Mouse (Mus musculus) cerebellum, adult 2 months (tissue): ENCODE data around the gene Srgap2. TPM values are rescaled to one million over a fixed set of nuclear protein-coding genes. Genes with fewer than 3 reads are reported as not detected.
"Not testable (repeated sequence)": the region's sequence is repeated elsewhere in the genome, so short reads cannot be mapped to it uniquely, and the experiment has no call there.

Source experiments
- DNase-seq, 2 experiments: peaks; one replicate each; pipeline ENCODE4 v3.0.0; 2021
- H3K27ac ChIP-seq: fragments of 200-500 bp; 2 replicates; pipeline ENCODE4 v1.5.1; 2012; ENCODE audit warnings: low read length, control low read depth, inconsistent platforms; ENCODE audit not compliant: insufficient read depth
- H3K27me3 ChIP-seq: fragments of 200-500 bp; 2 replicates; pipeline ENCODE4 v1.6.1; 2012; ENCODE audit warnings: inconsistent platforms, mild to moderate bottlenecking, low read length, moderate library complexity; ENCODE audit not compliant: control insufficient read depth, insufficient read depth
- H3K4me1 ChIP-seq: fragments of 200-500 bp; 2 replicates; pipeline ENCODE4 v1.6.1; 2011; ENCODE audit warnings: low read length; ENCODE audit not compliant: control insufficient read depth, insufficient read depth
- H3K4me3 ChIP-seq: fragments of 200-500 bp; replicated peaks from 2 replicates; pipeline ENCODE3; 2011; ENCODE audit warnings: mild to moderate bottlenecking, low read depth, low read length, control low read depth; ENCODE audit not compliant: insufficient read depth
- CTCF ChIP-seq: fragments of 200-500 bp; IDR thresholded peaks from 2 replicates; pipeline ENCODE4 v1.5.1; 2011; ENCODE audit warnings: low read depth, mild to moderate bottlenecking, control low read depth, low read length, moderate library complexity, borderline replicate concordance; ENCODE audit not compliant: insufficient read depth
- POLR2A ChIP-seq: fragments of 200-500 bp; IDR thresholded peaks from 2 replicates; pipeline ENCODE4 v1.6.1; 2011; ENCODE audit warnings: low read length, control low read depth, borderline replicate concordance; ENCODE audit not compliant: insufficient read depth
- WGBS: fragments of 180-500 bp; shearing (Covaris S2); methylation state at CpG from one replicate; pipeline ENCODE4 v1.1.7; 2018; 5-methylcytosine and 5-hydroxymethylcytosine counted together
- polyA plus RNA-seq: library from polyadenylated mRNA; depleted of rRNA; stranded (reverse); fragments of >200 nt; gene quantifications from 2 replicates; pipeline ENCODE4 v1.2.3, GENCODE M21; 2012

The Srgap2 gene
- polyA plus RNA-seq, 1 experiment, result 83.1 TPM

GRCm38 (mm10) chr1:131336017-131336416, 191.1 kb downstream of the Srgap2 start:
- TF ChIP-seq CTCF (no peak), POLR2A (no peak)
- Histone ChIP-seq H3K4me3 (no peak overlapping the region), H3K4me1 (peaks cover 10% of the 10 kb centered on the region; the same call in 1 of the 2 replicates), H3K27me3 (no peaks in the 10 kb centered on the region), H3K27ac (no peak overlapping the region; the same call in 1 of the 2 replicates)
- DNase-seq, result no peak
- 42% methylated on average over 5 of the region's 5 CpGs for WGBS

DNA sequence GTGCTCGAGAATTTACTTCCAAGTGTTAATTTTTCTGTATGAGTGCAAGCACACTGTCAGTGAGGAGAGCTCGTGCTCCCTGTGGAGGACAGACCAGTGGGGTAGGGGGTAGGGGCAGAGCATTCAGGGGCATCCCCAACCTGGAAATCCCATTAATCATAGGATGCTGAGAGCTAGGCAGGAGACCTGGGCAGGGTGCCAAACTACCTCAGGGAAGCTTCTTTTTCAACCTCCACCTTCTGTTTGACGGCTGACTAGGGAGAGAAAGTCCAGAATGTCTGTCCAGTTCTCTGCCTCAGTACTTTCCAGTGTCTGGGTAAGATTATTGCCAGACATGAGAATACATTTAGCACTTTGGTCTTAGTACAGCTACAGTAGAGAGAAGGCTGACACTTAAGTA, 191.5 kb downstream of the Srgap2 start:
- H3K27ac ChIP-seq, result no peak overlapping the region; the same call in 1 of the 2 replicates
- DNase-seq, result peak; percentile 84 to 90
- peaks cover 10% of the 10 kb centered on the region; the same call in 1 of the 2 replicates for H3K4me1 ChIP-seq
- TF ChIP-seq POLR2A (no peak), CTCF (no peak)
- H3K4me3 ChIP-seq, result no peak overlapping the region
- WGBS, result 9% methylated on average over 3 of the region's 3 CpGs
- H3K27me3 ChIP-seq, result no peaks in the 10 kb centered on the region

DNA sequence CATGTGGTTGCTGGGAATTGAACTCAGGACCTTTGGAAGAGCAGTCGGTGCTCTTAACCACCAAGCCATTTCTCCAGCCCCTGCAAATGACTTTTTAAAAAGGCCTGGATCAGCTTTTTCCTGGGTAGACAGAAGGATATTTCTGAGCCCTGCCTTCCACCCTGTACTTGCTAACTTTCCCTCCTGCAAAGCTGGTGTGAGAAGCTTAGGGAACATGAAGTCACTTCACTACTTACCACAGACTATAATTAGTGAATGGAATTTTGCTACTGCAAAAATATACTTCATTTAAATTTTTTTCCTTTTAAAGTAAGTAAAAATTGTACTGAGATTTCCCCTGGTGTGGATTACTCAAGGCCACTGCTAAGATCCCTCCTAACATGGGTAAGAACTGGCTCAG, 196.0 kb downstream of the Srgap2 start:
- TF ChIP-seq POLR2A (no peak), CTCF (no peak)
- DNase-seq, result no peak
- 85% methylated on average over 1 of the region's 1 CpGs for WGBS

DNA sequence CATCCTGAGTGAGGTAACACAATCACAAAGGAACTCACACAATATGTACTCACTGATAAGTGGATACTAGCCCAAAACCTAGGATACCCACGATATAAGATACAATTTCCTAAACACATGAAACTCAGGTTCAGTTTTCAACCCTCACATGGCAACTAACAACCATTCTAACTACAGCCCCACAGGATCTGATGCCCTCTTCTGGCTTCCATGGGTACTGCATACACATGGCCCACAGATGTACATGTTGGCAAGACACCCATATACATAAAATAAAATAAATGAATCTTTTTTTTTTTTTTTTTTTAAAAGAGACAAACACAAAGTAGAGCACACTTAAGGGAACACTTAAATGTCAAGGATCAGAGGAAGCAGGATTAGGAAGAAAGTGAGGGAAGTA, 198.1 kb downstream of the Srgap2 start:
- TF ChIP-seq CTCF, result 0 out of 2 replicates have a peak, but pooled peaks have one; percentile 7
- not testable (repeated sequence) for H3K4me3 ChIP-seq, DNase-seq, H3K27ac ChIP-seq, H3K27me3 ChIP-seq
- whole genome bisulfite sequencing, result 97% methylated on average over 1 of the region's 1 CpGs
- peaks cover 16% of the 10 kb centered on the region; the same call in 1 of the 2 replicates for H3K4me1 ChIP-seq

More for the DNA sequence above, 196.0 kb downstream of the Srgap2 start:
- no peaks in the 10 kb centered on the region for H3K27me3 ChIP-seq
- peaks cover 24% of the 10 kb centered on the region; the same call in 1 of the 2 replicates for H3K4me1 ChIP-seq
- H3K27ac ChIP-seq, result no peak overlapping the region
- no peak overlapping the region for H3K4me3 ChIP-seq

GRCm38 (mm10) chr1:131327167-131327566, 200.0 kb downstream of the Srgap2 start:
- TF ChIP-seq POLR2A, result no peak
- TF ChIP-seq CTCF, result no peak
- DNase-seq, result peak; percentile 62 to 82
- Histone ChIP-seq H3K4me3 (no peak overlapping the region), H3K4me1 (peaks cover 16% of the 10 kb centered on the region; the same call in 1 of the 2 replicates), H3K27ac (peak overlapping the region; percentile 77), H3K27me3 (no peaks in the 10 kb centered on the region)
- 18% methylated on average over 1 of the region's 1 CpGs for WGBS

- no peaks in the 10 kb centered on the region for H3K27me3 ChIP-seq
- no peak for TF ChIP-seq CTCF
- TF ChIP-seq POLR2A, result no peak
- no peak for DNase-seq
- no peak overlapping the region for H3K27ac ChIP-seq
- 94% methylated on average over 3 of the region's 3 CpGs for WGBS
- no peak overlapping the region for H3K4me3 ChIP-seq
- H3K4me1 ChIP-seq, result peaks cover 16% of the 10 kb centered on the region; the same call in 1 of the 2 replicates
These were observed 202.2 kb downstream of the Srgap2 start for GRCm38 (mm10) chr1:131324816-131325463.

- DNase-seq, result no peak
- no peak for TF ChIP-seq CTCF
- no peak for TF ChIP-seq POLR2A
- 77% methylated on average over 3 of the region's 3 CpGs for WGBS
- H3K4me1 ChIP-seq, result peaks cover 5% of the 10 kb centered on the region; the same call in 1 of the 2 replicates
- H3K27ac ChIP-seq, result no peak overlapping the region
- H3K4me3 ChIP-seq, result no peak overlapping the region
- H3K27me3 ChIP-seq, result no peaks in the 10 kb centered on the region
These were observed 207.4 kb downstream of the Srgap2 start for GRCm38 (mm10) chr1:131319598-131320330.
